Mouse (Mus musculus) gastrocnemius, postnatal 36 days (tissue): Measurements from ENCODE around the gene Tmem246. TPM values are rescaled to one million over a fixed set of nuclear protein-coding genes. Genes with fewer than 3 reads are reported as not detected.

Source experiments
- DNase-seq, 2 experiments: peaks; one replicate each; pipeline ENCODE4 v3.0.0; 2022
- intact Hi-C: fragments of 180-260 bp; cut with DNase I; formaldehyde crosslinking; loops from one replicate; pipeline ENCODE4 v1.15.1; 2025
- total RNA-seq, 2 experiments: library from RNA; stranded (reverse); gene quantifications; 2 replicates each; pipeline ENCODE4 v1.2.3; 2021

Gene Tmem246
- total RNA-seq, 2 experiments from 2014 or later, result 29.6 to 30.5 TPM

- intact Hi-C loops, result no loop called here
- no peak for DNase-seq
Observed at GRCm38 (mm10) chr4:49583965-49584831, 13.5 kb downstream of the Tmem246 start.

DNA sequence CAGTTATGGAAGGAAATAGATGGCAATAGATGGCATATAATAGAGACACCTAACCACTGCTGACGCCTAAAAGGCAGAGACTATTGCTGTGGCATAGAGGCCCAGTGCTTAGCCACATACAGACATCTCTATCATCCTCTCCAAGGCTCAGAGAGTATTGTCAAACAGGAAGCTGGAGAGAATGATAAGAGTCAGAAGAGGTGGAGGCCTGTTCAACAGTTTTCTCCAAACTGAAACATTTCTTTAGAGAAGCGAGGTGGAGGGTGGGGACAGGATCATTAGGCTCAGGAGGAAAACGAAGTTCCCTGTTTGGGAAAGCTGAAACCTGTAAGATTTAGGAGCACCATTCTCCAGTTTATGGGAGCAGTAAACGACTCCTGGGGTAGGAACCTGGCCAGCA is 16.4 kb downstream of the Tmem246 start:
- DNase-seq, result no peak
- intact Hi-C loops, result no loop called here

GRCm38 (mm10) chr4:49572194-49572593 is 25.5 kb downstream of the Tmem246 start:
- intact Hi-C loops, result no loop called here
- DNase-seq, result no peak

- intact Hi-C loops, result loop anchor here (1.0 kb wide), 1 partner anchor 60 kb away; no protein-coding TSS in a partner anchor
- DNase-seq, result peak in 1 of 2 experiments; percentile 24
Observed at GRCm38 (mm10) chr4:49567613-49568012, 30.1 kb downstream of the Tmem246 start.

- peak; percentile 53 to 54 for DNase-seq
- intact Hi-C loops, result loop anchor here (5.0 kb wide), 1 partner anchor 38 kb away; the partner anchor contains the start of genes Mrpl50 and Zfp189
Observed at GRCm38 (mm10) chr4:49559915-49560772, 37.5 kb downstream of the Tmem246 start.

DNA sequence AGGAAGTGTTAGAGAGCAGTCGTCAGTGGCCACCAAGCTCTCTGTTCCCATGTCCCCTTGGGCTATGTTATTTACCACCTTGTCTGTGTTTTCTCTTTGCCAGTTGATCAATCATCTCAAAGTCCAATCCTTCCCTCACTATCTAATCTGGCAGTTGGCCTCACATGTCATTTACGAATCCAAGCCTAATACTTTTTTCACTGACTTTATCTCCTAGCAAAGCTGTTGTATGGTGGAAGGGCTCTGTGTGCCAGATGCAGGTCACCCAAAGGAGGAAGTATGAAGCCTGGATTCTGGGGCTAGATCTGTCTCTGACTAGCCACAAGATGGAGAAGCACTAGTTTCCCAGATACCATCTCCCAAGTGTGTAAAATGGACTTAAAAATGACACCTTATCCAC is 39.5 kb downstream of the Tmem246 start:
- intact Hi-C loops, result loop anchor here (5.0 kb wide), 1 partner anchor 36 kb away; the partner anchor contains the start of genes Mrpl50 and Zfp189
- no peak for DNase-seq

GRCm38 (mm10) chr4:49557375-49557774 is 40.3 kb downstream of the Tmem246 start:
- intact Hi-C loops, result loop anchor here (5.0 kb wide), 1 partner anchor 35 kb away; the partner anchor contains the start of genes Mrpl50 and Zfp189
- DNase-seq, result no peak

GRCm38 (mm10) chr4:49553380-49553779 is 44.3 kb downstream of the Tmem246 start:
- no peak for DNase-seq
- intact Hi-C loops, result no loop called here

- intact Hi-C loops, result no loop called here
- DNase-seq, result no peak
Observed at GRCm38 (mm10) chr4:49549383-49549782, 48.3 kb downstream of the Tmem246 start, which contains the start of gene Aldob. Aldob (minus strand) TSS chr4:49549546.

DNA sequence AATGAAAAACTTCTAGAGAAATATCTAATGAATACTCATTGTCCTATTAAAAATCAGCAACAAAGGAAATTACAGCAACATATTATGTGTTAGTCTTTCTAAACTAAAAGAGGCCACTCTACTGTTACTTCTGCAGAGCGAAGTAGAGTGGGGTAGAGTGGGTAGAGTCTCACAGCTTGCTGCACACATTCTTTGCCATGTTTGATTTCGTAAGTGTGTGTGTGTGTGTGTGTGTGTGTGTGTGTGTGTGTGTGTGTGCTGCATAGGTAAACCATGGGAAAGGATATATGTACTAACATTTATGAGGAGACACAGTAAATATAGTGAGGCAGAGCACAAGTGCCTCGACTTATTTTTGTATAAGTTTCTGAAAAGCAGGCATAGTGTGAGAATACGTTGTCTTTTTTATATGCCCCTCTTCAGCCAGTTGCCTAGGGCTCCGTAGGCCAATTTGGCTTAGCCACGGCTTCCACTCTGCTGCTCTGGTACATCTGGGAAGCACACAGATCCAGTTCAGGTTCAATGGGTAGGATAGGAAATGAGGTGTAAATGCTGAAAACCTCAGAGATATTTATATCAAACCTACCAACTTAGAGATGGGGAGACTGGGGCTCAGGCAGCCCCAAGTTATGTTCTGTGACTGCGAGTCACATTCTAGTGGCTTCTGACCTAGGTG is 50.0 kb downstream of the Tmem246 start:
- intact Hi-C loops, result no loop called here
- DNase-seq, result no peak

DNA sequence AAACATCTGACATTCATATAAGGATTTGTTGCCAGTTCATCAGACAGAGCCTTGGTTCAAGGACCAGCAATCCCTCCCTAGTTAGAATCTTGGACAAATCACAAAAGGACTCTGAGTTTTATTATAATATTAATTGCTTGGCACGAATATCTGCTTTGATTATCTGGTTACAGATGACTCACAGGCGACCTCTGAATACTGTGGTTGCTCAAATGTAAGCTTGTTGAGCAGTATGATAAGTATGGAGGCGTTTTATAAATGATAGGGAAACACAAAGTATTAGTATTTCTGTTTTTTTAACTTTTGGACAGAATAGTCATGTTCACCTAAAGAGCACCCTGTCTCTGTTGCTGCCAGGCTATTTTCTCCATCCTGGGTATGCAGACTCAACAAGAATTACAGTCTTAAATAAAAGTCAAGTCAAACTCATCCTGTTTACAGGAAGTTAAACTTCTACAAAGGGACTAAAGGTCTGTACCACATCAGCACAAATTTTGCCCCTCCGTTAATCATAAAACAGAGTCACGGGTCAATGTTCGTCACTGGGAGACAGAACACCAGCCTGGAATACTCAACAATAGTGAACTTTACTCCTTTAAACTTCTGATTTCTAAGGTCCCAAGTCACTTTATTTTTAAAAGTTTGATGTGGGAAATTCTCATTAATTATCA is 50.7 kb downstream of the Tmem246 start:
- DNase-seq, result no peak
- intact Hi-C loops, result no loop called here

DNA sequence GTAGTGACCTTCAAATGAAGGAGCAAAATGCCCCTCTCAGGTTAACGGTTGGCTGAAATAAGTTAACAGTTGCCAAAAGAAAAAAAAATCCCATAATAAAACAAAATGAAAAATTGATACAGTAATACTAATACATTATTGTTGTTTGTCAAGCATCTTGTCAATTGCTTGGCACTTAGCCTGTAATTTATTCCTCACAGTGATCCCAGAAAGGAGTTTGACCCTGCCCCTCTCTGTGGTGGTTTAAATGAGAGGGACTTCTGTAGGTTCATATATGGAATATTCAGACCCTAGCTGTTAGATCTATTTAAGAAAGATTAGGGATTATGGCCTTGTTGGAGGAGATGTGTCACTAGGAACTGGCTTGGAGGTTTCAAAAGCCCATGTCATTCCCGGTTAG is 51.6 kb downstream of the Tmem246 start:
- no peak for DNase-seq
- intact Hi-C loops, result no loop called here

DNA sequence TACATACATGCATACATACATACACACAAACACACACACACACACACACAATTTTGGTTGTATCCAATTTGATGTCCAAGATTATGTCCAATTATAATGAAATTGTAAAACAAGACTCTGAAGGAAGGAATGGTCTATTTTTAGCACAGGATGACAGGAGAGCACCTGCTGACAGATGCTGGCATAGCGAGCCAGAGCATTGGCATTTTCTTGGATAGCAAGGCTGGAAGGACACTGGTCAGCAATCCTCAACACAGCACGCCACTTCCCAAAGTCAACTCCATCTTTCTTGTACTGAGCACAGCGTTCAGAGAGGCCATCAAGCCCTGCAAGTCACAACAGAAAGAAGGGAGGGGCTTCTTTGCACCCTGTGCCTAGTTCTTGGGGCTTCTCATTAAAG is 56.7 kb downstream of the Tmem246 start:
- DNase-seq, result no peak

DNA sequence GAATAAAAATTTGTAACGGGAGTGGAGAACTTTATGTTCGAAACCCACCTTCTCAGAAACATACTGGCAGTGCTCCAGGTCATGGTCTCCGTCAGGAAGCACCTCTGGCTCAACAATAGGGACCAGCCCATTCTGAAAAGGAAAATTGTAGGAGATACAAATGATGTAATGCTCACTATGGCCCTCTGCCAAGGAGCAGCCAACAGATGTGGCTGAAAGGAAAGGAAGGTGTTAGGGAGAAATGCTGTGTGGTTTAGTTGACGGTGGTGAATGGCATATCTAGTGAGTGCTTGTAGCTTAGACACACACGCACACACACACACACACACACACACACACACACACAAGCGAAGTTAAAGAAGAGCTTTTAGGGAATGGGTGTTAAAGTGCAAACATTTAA is 58.0 kb downstream of the Tmem246 start:
- no peak for DNase-seq

More for the DNA sequence above, 56.7 kb downstream of the Tmem246 start:
- intact Hi-C loops, result no loop called here

GRCm38 (mm10) chr4:49536671-49537070 is 61.0 kb downstream of the Tmem246 start:
- intact Hi-C loops, result no loop called here
- DNase-seq, result no peak

More for the DNA sequence above, 58.0 kb downstream of the Tmem246 start:
- intact Hi-C loops, result no loop called here

GRCm38 (mm10) chr4:49535675-49536294 is 61.9 kb downstream of the Tmem246 start:
- intact Hi-C loops, result no loop called here
- DNase-seq, result no peak

- intact Hi-C loops, result no loop called here
- DNase-seq, result no peak
Observed at GRCm38 (mm10) chr4:49535036-49535435, 62.6 kb downstream of the Tmem246 start.
